Mouse (Mus musculus) liver, embryonic 13.5 days (tissue): ENCODE results near the gene Ankrd44. TPM values are rescaled to one million over a fixed set of nuclear protein-coding genes. Genes with fewer than 3 reads are reported as not detected.

Experiments
- ATAC-seq: fragments of 200-750 bp; cut with Nextera tagmentation; 2 replicates; pipeline ENCODE4 v1.8.0; 2017; ENCODE audit warnings: low read depth, mild to moderate bottlenecking, moderate number of reproducible peaks, moderate library complexity
- DNase-seq: peaks from one replicate; pipeline ENCODE4 v3.0.0; 2022
- H3K27ac ChIP-seq: fragments of 300-500 bp; sonication (generic); 2 replicates; pipeline ENCODE4 v1.5.1; 2015; ENCODE audit warnings: moderate library complexity, mild to moderate bottlenecking, inconsistent platforms
- H3K27me3 ChIP-seq: fragments of 300-500 bp; sonication (generic); 2 replicates; pipeline ENCODE4 v1.6.1; 2015; ENCODE audit warnings: mild to moderate bottlenecking, inconsistent platforms
- H3K36me3 ChIP-seq: fragments of 300-500 bp; sonication (generic); 2 replicates; pipeline ENCODE4 v1.6.1; 2015; ENCODE audit warnings: mild to moderate bottlenecking, inconsistent platforms
- H3K4me1 ChIP-seq: fragments of 300-500 bp; sonication (generic); replicated peaks from 2 replicates; pipeline ENCODE4 v1.6.1; 2015; ENCODE audit warnings: inconsistent platforms
- H3K4me2 ChIP-seq: fragments of 300-500 bp; sonication (generic); 2 replicates; pipeline ENCODE4 v1.6.1; 2015; ENCODE audit warnings: inconsistent platforms, mild to moderate bottlenecking, moderate library complexity
- H3K4me3 ChIP-seq: fragments of 300-500 bp; sonication (generic); replicated peaks from 2 replicates; pipeline ENCODE4 v1.5.1; 2015; ENCODE audit warnings: mild to moderate bottlenecking, inconsistent platforms
- H3K9ac ChIP-seq: fragments of 300-500 bp; sonication (generic); 2 replicates; pipeline ENCODE4 v1.6.1; 2015; ENCODE audit warnings: mild to moderate bottlenecking, inconsistent platforms
- H3K9me3 ChIP-seq: fragments of 300-500 bp; sonication (generic); replicated peaks from 2 replicates; pipeline ENCODE4 v1.6.1; 2016; ENCODE audit warnings: inconsistent platforms
- WGBS: fragments of 180-500 bp; shearing (Covaris S2); methylation state at CpG from one replicate; pipeline ENCODE4 v1.1.7; 2015; ENCODE audit not compliant: insufficient replicate concordance; 5-methylcytosine and 5-hydroxymethylcytosine counted together
- polyA plus RNA-seq: library from polyadenylated mRNA; unstranded; fragments of >200 nt; fragmentation: Nextera tagmentation; extraction: Ambion mirVana; gene quantifications from 2 replicates; pipeline ENCODE4 v1.2.1, GENCODE M21; 2015

The Ankrd44 gene
- polyA plus RNA-seq, 1 experiment from 2014 or later: 3.0 TPM

DNA sequence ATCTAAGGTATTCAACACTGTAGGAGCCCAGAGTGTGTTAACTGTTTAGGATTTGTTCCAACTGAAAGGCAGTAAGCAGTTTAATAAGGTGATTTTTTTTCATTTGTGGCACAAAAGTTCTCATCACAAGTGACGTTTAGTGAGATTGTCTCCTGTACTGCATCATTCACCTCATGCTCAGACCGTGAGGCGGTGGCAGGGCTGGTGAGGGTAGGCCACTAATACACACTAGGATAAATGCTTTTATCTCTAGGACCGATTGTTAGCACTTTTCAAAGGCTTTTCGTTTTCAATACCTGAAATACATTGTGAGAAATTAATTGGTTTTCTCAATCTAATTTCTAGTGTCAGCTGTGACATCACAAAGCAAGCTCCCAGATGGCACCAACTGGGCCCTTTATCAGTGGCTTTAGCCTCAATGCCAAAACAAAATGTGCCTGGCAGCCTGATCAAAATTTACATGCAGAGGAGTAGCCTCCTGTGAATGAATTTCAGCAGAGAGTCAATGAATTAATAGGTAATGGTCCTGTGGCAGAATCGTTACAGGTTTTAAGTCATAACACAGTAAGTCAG, 286.6 kb downstream of the Ankrd44 start:
- DNase-seq (no peak), ATAC-seq (no peak)
- Histone ChIP-seq H3K4me3 (no peak overlapping the region), H3K4me1 (no peaks in the 10 kb centered on the region), H3K27ac (no peak overlapping the region), H3K27me3 (no peaks in the 10 kb centered on the region), H3K36me3 (no peaks in the 10 kb centered on the region), H3K4me2 (no peak overlapping the region), H3K9ac (no peak overlapping the region), H3K9me3 (no peaks in the 10 kb centered on the region)
- 70% methylated on average over 6 of the region's 6 CpGs for WGBS

DNA sequence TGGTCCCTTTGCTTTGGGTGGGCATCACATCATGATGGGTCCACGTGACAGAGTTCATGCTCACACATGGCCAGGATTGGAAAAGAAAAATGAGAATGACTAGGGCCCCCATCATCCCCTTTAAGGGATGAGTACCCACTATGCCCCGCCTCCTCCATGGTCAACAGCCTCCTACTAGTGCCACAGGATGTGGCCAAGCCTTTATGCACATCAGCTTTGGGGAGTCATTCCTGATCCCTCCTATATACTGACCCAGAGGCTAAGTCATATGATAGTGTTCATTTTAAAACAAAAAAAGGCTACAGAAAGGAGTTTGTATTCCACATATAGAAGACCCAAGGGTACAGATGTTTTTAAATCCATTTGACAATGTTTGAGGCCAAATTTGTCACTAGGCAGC, 287.1 kb downstream of the Ankrd44 start:
- no peak for ATAC-seq
- DNase-seq: no peak
- 50% methylated on average over 2 of the region's 2 CpGs for WGBS
- Histone ChIP-seq H3K9me3 (no peaks in the 10 kb centered on the region), H3K27me3 (no peaks in the 10 kb centered on the region), H3K9ac (no peak overlapping the region), H3K4me1 (no peaks in the 10 kb centered on the region), H3K27ac (no peak overlapping the region), H3K4me2 (no peak overlapping the region), H3K36me3 (no peaks in the 10 kb centered on the region), H3K4me3 (no peak overlapping the region)

DNA sequence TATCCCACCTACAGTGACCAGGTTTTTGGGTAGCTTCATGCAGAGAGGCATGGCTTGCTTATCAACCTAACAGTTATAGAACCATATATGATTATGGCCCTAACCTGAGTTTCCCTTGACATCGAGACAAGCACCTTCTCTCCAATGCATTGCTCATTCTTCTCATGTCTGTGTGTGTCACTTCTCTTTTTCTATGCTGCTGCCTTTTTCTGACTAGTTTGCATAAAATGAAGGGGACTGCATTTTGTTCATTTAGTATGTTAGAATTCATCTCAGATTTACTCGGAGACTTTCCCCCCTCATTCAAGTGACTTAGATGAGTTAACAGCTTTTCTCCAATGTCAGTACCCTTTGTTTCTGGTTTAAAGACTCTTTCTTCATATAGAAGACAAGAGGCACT, 288.8 kb downstream of the Ankrd44 start:
- ATAC-seq: no peak
- Histone ChIP-seq H3K9me3 (no peaks in the 10 kb centered on the region), H3K4me3 (no peak overlapping the region), H3K27ac (no peak overlapping the region), H3K36me3 (no peaks in the 10 kb centered on the region), H3K4me1 (no peaks in the 10 kb centered on the region), H3K9ac (no peak overlapping the region), H3K4me2 (no peak overlapping the region), H3K27me3 (no peaks in the 10 kb centered on the region)
- DNase-seq: no peak
- 60% methylated on average over 2 of the region's 2 CpGs for WGBS

DNA sequence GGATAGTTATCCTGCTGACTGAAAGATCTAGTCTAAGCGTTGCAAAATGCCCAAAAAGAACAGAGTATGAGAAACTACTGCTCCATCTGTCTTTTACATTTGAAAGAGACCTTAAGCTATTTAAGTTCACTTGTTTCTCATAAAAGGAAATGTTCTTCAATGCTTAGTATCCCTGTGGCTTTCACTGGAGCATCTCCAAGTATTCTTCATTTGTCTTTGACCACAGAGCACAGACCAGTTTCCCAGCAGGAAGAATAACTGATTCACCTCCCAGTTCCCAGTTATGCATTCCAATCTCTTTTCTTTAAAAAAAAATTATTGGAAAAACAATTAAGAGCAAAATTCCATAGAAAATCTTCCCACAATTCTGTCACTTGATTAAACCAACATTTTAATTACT, 297.1 kb downstream of the Ankrd44 start:
- Histone ChIP-seq H3K9ac (no peak overlapping the region), H3K4me1 (no peaks in the 10 kb centered on the region), H3K4me2 (no peak overlapping the region), H3K4me3 (no peak overlapping the region), H3K9me3 (no peaks in the 10 kb centered on the region), H3K27ac (no peak overlapping the region), H3K36me3 (no peaks in the 10 kb centered on the region), H3K27me3 (no peaks in the 10 kb centered on the region)
- 42% methylated on average over 1 of the region's 1 CpGs for WGBS
- ATAC-seq (no peak), DNase-seq (no peak)

DNA sequence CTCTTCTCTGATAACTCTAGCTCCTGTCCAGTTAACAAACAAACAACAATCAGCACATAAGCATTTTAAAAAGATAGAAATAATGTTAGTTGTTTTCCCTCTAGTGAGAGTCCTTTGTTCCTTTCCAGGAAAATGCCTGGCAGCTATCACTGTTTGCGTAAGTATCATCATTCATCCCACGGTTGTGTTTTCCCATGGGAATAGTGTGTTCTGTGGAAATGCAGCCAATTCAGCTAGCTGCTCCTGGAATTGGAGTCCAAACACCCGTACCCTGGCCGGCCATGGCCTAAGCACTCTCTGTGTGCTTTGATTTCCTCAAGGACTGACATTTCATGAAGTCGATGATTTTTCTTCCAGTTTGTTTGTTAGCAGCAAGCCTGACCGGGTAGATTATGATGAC, 311.2 kb downstream of the Ankrd44 start:
- no peak overlapping the region for H3K4me2 ChIP-seq
- H3K9me3 ChIP-seq: no peaks in the 10 kb centered on the region
- H3K36me3 ChIP-seq: no peaks in the 10 kb centered on the region
- H3K4me3 ChIP-seq: no peak overlapping the region
- no peak for ATAC-seq
- H3K27me3 ChIP-seq: no peaks in the 10 kb centered on the region
- no peak for DNase-seq
- no peak overlapping the region for H3K9ac ChIP-seq
- 81% methylated on average over 6 of the region's 6 CpGs for WGBS
- H3K4me1 ChIP-seq: no peaks in the 10 kb centered on the region
- H3K27ac ChIP-seq: no peak overlapping the region

DNA sequence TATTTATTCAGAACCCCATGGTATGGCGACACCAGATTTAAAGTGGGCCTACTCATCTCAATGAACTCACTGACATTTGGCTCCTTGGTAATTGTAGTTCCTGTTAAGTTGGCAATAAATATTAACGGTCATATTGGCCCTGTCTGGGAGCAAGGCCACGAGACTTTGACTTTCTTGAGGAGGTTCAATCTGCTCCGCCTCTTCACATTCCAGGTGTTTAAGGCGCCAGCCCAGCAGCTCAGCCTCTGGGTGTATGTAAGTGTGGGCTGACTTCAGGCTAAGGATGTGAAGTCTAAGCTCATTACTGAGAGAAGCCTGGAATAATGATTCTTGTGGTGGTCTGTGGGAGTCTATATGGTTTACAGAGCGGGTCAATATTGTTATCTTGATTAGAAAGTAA, 313.8 kb downstream of the Ankrd44 start:
- Histone ChIP-seq H3K36me3 (no peaks in the 10 kb centered on the region), H3K4me3 (no peak overlapping the region), H3K27ac (no peak overlapping the region), H3K27me3 (no peaks in the 10 kb centered on the region), H3K9me3 (no peaks in the 10 kb centered on the region), H3K4me1 (no peaks in the 10 kb centered on the region), H3K9ac (no peak overlapping the region), H3K4me2 (no peak overlapping the region)
- WGBS: 63% methylated on average over 6 of the region's 6 CpGs
- DNase-seq: no peak
- ATAC-seq: no peak

DNA sequence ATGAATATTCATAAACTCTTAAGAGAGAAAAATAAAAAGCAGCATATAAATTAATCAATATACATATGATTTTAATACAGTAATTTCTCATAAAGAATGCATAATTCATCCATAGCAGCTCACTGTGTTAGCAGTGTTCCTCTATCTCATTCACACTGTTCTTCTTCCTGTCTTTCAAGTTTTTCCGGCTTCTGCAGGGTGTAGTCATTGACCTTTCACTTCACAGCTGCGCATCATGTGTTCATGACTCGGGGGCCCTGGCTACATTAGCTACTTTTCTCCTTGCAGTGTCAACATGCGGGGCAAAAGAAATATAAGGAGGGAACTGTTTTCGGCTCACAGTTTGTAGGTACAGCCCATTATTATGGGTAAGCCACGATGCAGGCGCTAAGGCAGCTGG, 314.3 kb downstream of the Ankrd44 start:
- H3K9ac ChIP-seq: no peak overlapping the region
- 71% methylated on average over 7 of the region's 7 CpGs for WGBS
- no peak for ATAC-seq
- H3K4me2 ChIP-seq: no peak overlapping the region
- no peak overlapping the region for H3K4me3 ChIP-seq
- H3K9me3 ChIP-seq: no peaks in the 10 kb centered on the region
- no peak overlapping the region for H3K27ac ChIP-seq
- H3K4me1 ChIP-seq: no peaks in the 10 kb centered on the region
- no peak for DNase-seq
- H3K36me3 ChIP-seq: no peaks in the 10 kb centered on the region
- no peaks in the 10 kb centered on the region for H3K27me3 ChIP-seq

DNA sequence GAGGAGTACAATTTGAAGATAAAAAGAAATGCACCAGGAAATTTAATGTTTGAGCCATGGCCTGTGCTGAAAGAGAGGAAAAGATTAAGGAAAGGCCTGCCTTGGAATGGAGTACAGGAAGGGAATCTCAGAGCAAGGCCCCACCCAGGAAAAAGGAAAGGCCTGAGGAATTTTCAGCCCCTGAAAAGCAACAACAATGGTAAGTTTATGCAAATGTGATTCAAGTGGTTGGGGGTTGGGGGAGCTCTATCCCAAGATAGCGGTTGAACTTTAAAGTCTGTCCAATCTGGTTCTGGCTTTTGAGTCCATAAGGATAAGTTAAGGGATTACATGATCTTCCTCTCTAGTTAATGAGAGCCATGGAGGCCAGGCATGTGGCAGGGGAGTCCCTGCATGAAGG, 319.3 kb downstream of the Ankrd44 start:
- H3K9ac ChIP-seq: no peak overlapping the region
- H3K4me1 ChIP-seq: no peaks in the 10 kb centered on the region
- H3K4me2 ChIP-seq: no peak overlapping the region
- H3K4me3 ChIP-seq: no peak overlapping the region
- ATAC-seq (no peak), DNase-seq (no peak)
- no peaks in the 10 kb centered on the region for H3K27me3 ChIP-seq
- H3K9me3 ChIP-seq: no peaks in the 10 kb centered on the region
- H3K27ac ChIP-seq: no peak overlapping the region
- no peaks in the 10 kb centered on the region for H3K36me3 ChIP-seq
- WGBS: 58% methylated on average over 1 of the region's 1 CpGs

DNA sequence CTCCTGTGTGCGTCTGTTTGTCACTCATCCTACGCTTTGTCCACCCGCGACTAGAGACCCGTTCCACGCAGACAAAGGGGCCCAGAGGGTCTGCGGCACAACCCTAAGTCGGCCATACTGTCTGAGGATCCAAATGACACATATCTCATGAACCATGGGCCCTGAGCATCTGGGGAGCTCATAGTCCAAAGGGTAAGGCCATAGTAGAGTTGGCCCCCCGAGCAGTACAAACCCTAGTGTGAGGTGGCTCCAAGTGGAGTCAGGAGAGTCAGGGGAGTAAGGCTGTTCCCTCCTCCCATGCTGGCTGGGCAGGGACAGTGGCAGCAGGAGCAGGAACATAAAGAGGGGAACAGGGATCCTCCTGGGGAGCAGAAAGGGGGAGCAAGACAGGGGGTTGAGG, 324.5 kb downstream of the Ankrd44 start:
- Histone ChIP-seq H3K4me3 (no peak overlapping the region), H3K4me2 (no peak overlapping the region), H3K27me3 (no peaks in the 10 kb centered on the region), H3K27ac (no peak overlapping the region), H3K36me3 (no peaks in the 10 kb centered on the region), H3K9ac (no peak overlapping the region), H3K4me1 (no peaks in the 10 kb centered on the region), H3K9me3 (no peaks in the 10 kb centered on the region)
- DNase-seq (no peak), ATAC-seq (no peak)
- 80% methylated on average over 9 of the region's 9 CpGs for WGBS

DNA sequence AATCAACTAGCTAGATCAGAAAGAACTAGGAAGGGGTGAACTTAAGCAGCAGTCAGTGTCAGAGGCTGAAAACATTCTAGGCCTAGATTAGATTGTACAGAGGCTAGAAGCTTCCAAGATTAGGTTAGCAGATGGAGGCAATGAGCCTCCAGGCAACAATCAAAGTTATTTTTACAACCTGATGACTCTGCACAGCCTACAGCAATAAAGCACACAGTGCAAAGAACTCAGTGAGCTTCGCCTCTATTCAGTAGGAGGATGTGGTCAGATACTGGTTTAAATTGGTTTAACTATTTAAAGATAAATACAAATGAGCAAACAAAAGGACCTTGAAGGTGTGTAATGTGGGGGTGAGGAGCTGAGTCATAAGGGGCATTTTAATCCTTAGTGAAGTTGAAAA, 325.9 kb downstream of the Ankrd44 start:
- no peaks in the 10 kb centered on the region for H3K27me3 ChIP-seq
- no peak overlapping the region for H3K27ac ChIP-seq
- H3K4me3 ChIP-seq: no peak overlapping the region
- H3K36me3 ChIP-seq: no peaks in the 10 kb centered on the region
- no peaks in the 10 kb centered on the region for H3K9me3 ChIP-seq
- 50% methylated on average over 1 of the region's 1 CpGs for WGBS
- no peak overlapping the region for H3K9ac ChIP-seq
- H3K4me2 ChIP-seq: no peak overlapping the region
- DNase-seq (no peak), ATAC-seq (no peak)
- H3K4me1 ChIP-seq: no peaks in the 10 kb centered on the region

DNA sequence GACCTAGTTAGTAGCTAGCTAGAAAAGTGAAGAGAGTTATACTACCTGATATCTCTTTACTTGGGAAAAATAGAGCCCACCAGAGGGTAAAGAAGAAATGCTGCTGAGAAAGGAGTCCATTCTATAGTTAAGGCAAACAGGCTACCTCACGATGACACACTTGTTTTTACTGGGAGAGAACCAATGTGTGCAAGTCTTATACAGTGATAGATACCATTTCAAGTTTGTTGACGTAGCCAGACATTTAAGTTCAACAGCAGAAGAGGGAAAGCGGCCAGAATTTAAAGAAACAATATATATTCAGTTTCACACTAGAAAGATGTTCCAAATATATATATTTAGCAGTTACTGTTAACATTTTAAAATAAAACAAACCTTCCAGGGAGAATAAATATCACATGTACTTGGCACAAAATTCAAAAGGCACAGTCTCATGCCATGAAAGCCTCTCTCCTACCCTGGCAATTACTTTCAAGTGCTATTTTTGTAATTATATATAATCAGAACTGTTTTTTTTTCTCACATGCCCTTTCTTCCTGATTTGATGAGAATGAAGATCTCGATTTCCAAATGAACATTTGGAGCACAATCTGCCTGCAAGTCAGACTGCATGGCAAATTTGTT, 328.5 kb downstream of the Ankrd44 start:
- ATAC-seq (no peak), DNase-seq (no peak)
- H3K36me3 ChIP-seq: no peaks in the 10 kb centered on the region
- H3K27ac ChIP-seq: no peak overlapping the region
- no peak overlapping the region for H3K9ac ChIP-seq
- no peaks in the 10 kb centered on the region for H3K4me1 ChIP-seq
- no peaks in the 10 kb centered on the region for H3K27me3 ChIP-seq
- no peak overlapping the region for H3K4me2 ChIP-seq
- no peak overlapping the region for H3K4me3 ChIP-seq
- H3K9me3 ChIP-seq: no peaks in the 10 kb centered on the region
- WGBS: 58% methylated on average over 4 of the region's 4 CpGs

DNA sequence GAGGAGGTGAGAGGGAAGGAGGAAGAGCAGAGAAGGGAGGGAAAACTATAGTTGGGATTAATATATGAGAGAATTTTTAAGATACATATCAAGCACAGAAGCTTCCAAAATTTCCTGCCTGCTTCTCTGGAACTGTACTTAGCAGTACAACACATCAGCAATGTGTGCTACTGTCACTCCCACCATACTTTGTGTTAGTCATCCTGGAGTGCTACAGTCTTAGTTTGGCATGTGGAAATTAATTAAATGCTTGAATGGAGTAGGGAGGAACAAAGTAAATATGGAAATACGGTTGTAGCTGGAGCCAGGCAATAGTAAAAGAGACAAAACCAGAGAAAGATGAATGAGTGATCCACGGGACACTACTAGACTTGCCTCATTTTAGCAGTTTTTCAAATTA, 330.0 kb downstream of the Ankrd44 start:
- Histone ChIP-seq H3K9ac (no peak overlapping the region), H3K9me3 (no peaks in the 10 kb centered on the region), H3K27me3 (no peaks in the 10 kb centered on the region), H3K4me1 (no peaks in the 10 kb centered on the region), H3K4me3 (no peak overlapping the region), H3K36me3 (no peaks in the 10 kb centered on the region), H3K4me2 (no peak overlapping the region), H3K27ac (no peak overlapping the region)
- DNase-seq: no peak
- 52% methylated on average over 2 of the region's 2 CpGs for WGBS
- ATAC-seq: no peak
